17 mouse cellular contexts compared by ENCODE assay signal in genomic region chr1:194482717-194483059, GRCm38 (mm10).
"Had no signal": no experiment of that assay in that cellular context is flagged by ENCODE, and none has a peak within 500 bp of the region (broad histone marks: within the 10 kb centered on the region; RNA-seq: fewer than 3 reads in every experiment).

No protein-coding gene starts in this region.

- H3K9me3 ChIP-seq: kidney, embryonic 15.5 days; limb, embryonic 13.5 days; lung, embryonic 15.5 days had no signal

- DNase-seq: left cerebral cortex, postnatal 4 days; lung, adult 18-20 months; lung, postnatal 10 days; lung, postnatal 4 days; midbrain, embryonic 14.5 days; right cerebral cortex, adult 18-20 months; right cerebral cortex, postnatal 14 days; right cerebral cortex, postnatal 4 days; thymus, adult 2 months; thymus, postnatal 14 days; thymus, postnatal 4 days had no signal

- H3K9ac ChIP-seq: kidney, embryonic 15.5 days; limb, embryonic 13.5 days; lung, embryonic 15.5 days had no signal

- H3K27ac ChIP-seq: kidney, embryonic 15.5 days; limb, embryonic 13.5 days; lung, embryonic 15.5 days; stomach, postnatal 0 days had no signal

- H3K4me1 ChIP-seq: limb, embryonic 13.5 days; lung, embryonic 15.5 days had no signal

- H3K4me2 ChIP-seq: kidney, embryonic 15.5 days; limb, embryonic 13.5 days; lung, embryonic 15.5 days; midbrain, embryonic 11.5 days had no signal

- H3K4me3 ChIP-seq: kidney, embryonic 15.5 days; limb, embryonic 13.5 days; lung, embryonic 15.5 days had no signal

- H3K27me3 ChIP-seq: kidney, embryonic 15.5 days; limb, embryonic 13.5 days; lung, embryonic 15.5 days had no signal

- ATAC-seq: intestine, postnatal 0 days had no signal

- H3K36me3 ChIP-seq: kidney, embryonic 15.5 days; limb, embryonic 13.5 days; lung, embryonic 15.5 days had no signal
